In the genomic region with DNA sequence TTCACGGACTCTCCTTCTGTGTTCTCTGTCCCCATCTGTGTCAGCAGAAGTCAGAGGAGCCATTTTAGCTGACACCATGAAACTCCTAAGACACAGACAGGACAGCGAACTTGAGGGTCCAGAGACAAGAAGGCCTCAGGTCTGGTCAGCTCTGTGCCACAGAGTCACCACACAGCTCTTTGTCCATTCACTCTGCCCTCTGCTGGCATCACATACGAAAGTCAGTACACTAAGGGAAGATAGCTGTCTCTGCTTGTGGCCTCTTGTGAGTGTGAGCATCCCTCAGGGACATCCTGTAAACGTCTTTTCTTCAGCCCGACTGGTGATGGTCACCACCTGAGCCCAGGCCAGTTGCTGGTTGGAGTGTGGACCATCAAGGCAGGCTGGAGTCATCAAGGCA, we compare ENCODE assay signal across 21 mouse cellular contexts.
DNase-seq lines count a peak whose midpoint lies in the region; ATAC-seq and TF ChIP-seq lines count a peak whose summit lies in the region.
"Had no signal": no experiment of that assay in that cellular context is flagged by ENCODE, and none has a peak within 500 bp of the region (broad histone marks: within the 10 kb centered on the region; RNA-seq: fewer than 3 reads in every experiment).

No protein-coding gene starts in this region.

- no peaks in the 10 kb centered on the region for H3K9me3 ChIP-seq in kidney, embryonic 15.5 days (replicated peaks)
- no peaks in the 10 kb centered on the region for H3K9me3 ChIP-seq in midbrain, postnatal 0 days (ENCODE audit: low read length)
- H3K9me3 ChIP-seq in midbrain, embryonic 13.5 days = no peaks in the 10 kb centered on the region
- H3K9me3 ChIP-seq: heart, embryonic 15.5 days; liver, embryonic 15.5 days; midbrain, embryonic 10.5 days; stomach, embryonic 15.5 days had no signal

- no peak overlapping the region for H3K4me3 ChIP-seq in kidney, embryonic 15.5 days (replicated peaks)
- H3K4me3 ChIP-seq in midbrain, postnatal 0 days (ENCODE audit: low read depth, low read length) = no peak overlapping the region
- H3K4me3 ChIP-seq in midbrain, embryonic 13.5 days (replicated peaks) = no peak overlapping the region
- no peak overlapping the region for H3K4me3 ChIP-seq in olfactory bulb, adult 2 months (ENCODE audit: insufficient read depth, low read depth, low read length)
- H3K4me3 ChIP-seq: heart, embryonic 15.5 days; liver, embryonic 15.5 days; midbrain, embryonic 10.5 days; myocyte; stomach, embryonic 15.5 days had no signal

- no peaks in the 10 kb centered on the region for H3K27me3 ChIP-seq in kidney, embryonic 15.5 days
- H3K27me3 ChIP-seq in midbrain, postnatal 0 days (ENCODE audit: insufficient read depth, low read length) = no peaks in the 10 kb centered on the region
- H3K27me3 ChIP-seq in midbrain, embryonic 13.5 days = no peaks in the 10 kb centered on the region; the same call in 1 of the 2 replicates
- H3K27me3 ChIP-seq: heart, embryonic 15.5 days; liver, embryonic 15.5 days; stomach, embryonic 15.5 days had no signal

- no peak overlapping the region for H3K27ac ChIP-seq in kidney, embryonic 15.5 days
- H3K27ac ChIP-seq in midbrain, postnatal 0 days (ENCODE audit: low read depth, low read length) = no peak overlapping the region
- no peak overlapping the region for H3K27ac ChIP-seq in midbrain, embryonic 13.5 days
- H3K27ac ChIP-seq in olfactory bulb, adult 2 months (ENCODE audit: insufficient read depth, low read depth, low read length) = no peak overlapping the region
- H3K27ac ChIP-seq: heart, embryonic 15.5 days; hindbrain, embryonic 14.5 days; liver, embryonic 15.5 days; midbrain, embryonic 10.5 days; stomach, embryonic 15.5 days had no signal

- H3K36me3 ChIP-seq in kidney, embryonic 15.5 days = no peaks in the 10 kb centered on the region
- H3K36me3 ChIP-seq in midbrain, postnatal 0 days (ENCODE audit: insufficient read depth, low read length) = 0 out of 2 replicates have a peak, but pooled peaks cover 1% of the 10 kb centered on the region
- 0 out of 2 replicates have a peak, but pooled peaks cover 5% of the 10 kb centered on the region for H3K36me3 ChIP-seq in midbrain, embryonic 13.5 days
- H3K36me3 ChIP-seq: heart, embryonic 15.5 days; liver, embryonic 15.5 days; midbrain, embryonic 10.5 days; stomach, embryonic 15.5 days had no signal

- 76% methylated on average over 5 of the region's 5 CpGs for WGBS in kidney, embryonic 15.5 days
- WGBS in midbrain, postnatal 0 days = 75% methylated on average over 5 of the region's 5 CpGs
- WGBS in midbrain, embryonic 13.5 days = 76% methylated on average over 5 of the region's 5 CpGs
- WGBS in olfactory bulb, adult 2 months = 88% methylated on average over 5 of the region's 5 CpGs

- H3K4me2 ChIP-seq in kidney, embryonic 15.5 days = no peak overlapping the region
- no peak overlapping the region for H3K4me2 ChIP-seq in midbrain, postnatal 0 days (ENCODE audit: low read depth, low read length, poor library complexity, severe bottlenecking)
- no peak overlapping the region for H3K4me2 ChIP-seq in midbrain, embryonic 13.5 days (replicated peaks)
- H3K4me2 ChIP-seq: heart, embryonic 15.5 days; hindbrain, embryonic 14.5 days; liver, embryonic 15.5 days; stomach, embryonic 15.5 days had no signal

- H3K9ac ChIP-seq in kidney, embryonic 15.5 days = no peak overlapping the region
- H3K9ac ChIP-seq in midbrain, postnatal 0 days (replicated peaks; ENCODE audit: low read length, poor library complexity, severe bottlenecking) = no peak overlapping the region
- H3K9ac ChIP-seq in midbrain, embryonic 13.5 days (replicated peaks) = no peak overlapping the region
- H3K9ac ChIP-seq: heart, embryonic 15.5 days; hindbrain, embryonic 14.5 days; liver, embryonic 15.5 days; stomach, embryonic 15.5 days had no signal

- no peaks in the 10 kb centered on the region; the same call in 1 of the 2 replicates for H3K4me1 ChIP-seq in kidney, embryonic 15.5 days
- H3K4me1 ChIP-seq in midbrain, postnatal 0 days (ENCODE audit: insufficient read depth, low read length) = peaks cover 7% of the 10 kb centered on the region
- peaks cover 13% of the 10 kb centered on the region for H3K4me1 ChIP-seq in midbrain, embryonic 13.5 days (replicated peaks)
- H3K4me1 ChIP-seq in olfactory bulb, adult 2 months (ENCODE audit: control insufficient read depth, insufficient read depth, low read length) = peaks cover 26% of the 10 kb centered on the region
- H3K4me1 ChIP-seq: liver, embryonic 15.5 days; stomach, embryonic 15.5 days had no signal

- DNase-seq in embryo, embryonic 10 days (ENCODE audit: low spot score) = peak; percentile 31
- DNase-seq in embryo, embryonic 9.5 days (ENCODE audit: extremely low spot score) = no peak
- DNase-seq in kidney, postnatal 4 days = peak; percentile 21 to 32
- no peak for DNase-seq in midbrain, postnatal 0 days (ENCODE audit: low spot score)
- no peak for DNase-seq in ovary, postnatal 10 days (ENCODE audit: low spot score)
- DNase-seq: adrenal gland, postnatal 25 days; cerebellum, adult 8-10 months; heart, adult 18-20 months; kidney, adult 2 months; lung, postnatal 4 days; spleen, adult 18-20 months had no signal

- TF ChIP-seq POLR2A in olfactory bulb, adult 2 months (IDR thresholded peaks at IDR 0.05; ENCODE audit: insufficient read depth, low read depth, low read length) = no peak

- TF ChIP-seq CTCF in midbrain, postnatal 0 days (IDR thresholded peaks at IDR 0.05) = peak; percentile 62
- peak; percentile 30; the same call in 1 of the 2 replicates for TF ChIP-seq CTCF in olfactory bulb, adult 2 months (IDR thresholded peaks at IDR 0.05; ENCODE audit: insufficient read depth, low read depth, low read length)

- ATAC-seq in kidney, embryonic 15.5 days (replicated peaks; ENCODE audit: low FRiP score) = no peak
- no peak for ATAC-seq in midbrain, postnatal 0 days (ENCODE audit: low FRiP score)
- no peak for ATAC-seq in midbrain, embryonic 13.5 days
- ATAC-seq: activated CD4-positive, CD25-positive, alpha-beta regulatory T cell, adult 4 months had no signal

Comparison
In these comparisons a context has a peak if more than half of its experiments do, and no peak if none do; other contexts are left out.
1. DNase-seq: peak in embryo, embryonic 10 days (single experiment) and kidney, postnatal 4 days (2 of 2); none in embryo, embryonic 9.5 days (single experiment), midbrain, postnatal 0 days (single experiment) and ovary, postnatal 10 days (single experiment).